Mouse (Mus musculus) heart, embryonic 11.5 days (tissue): ENCODE data around the gene Cox7a2l. TPM values are rescaled to one million over a fixed set of nuclear protein-coding genes. Genes with fewer than 3 reads are reported as not detected.

Experiments
- ATAC-seq: fragments of 200-750 bp; cut with Nextera tagmentation; replicated peaks from 2 replicates; pipeline ENCODE4 v1.8.0; 2017; ENCODE audit warnings: moderate library complexity; ENCODE audit not compliant: insufficient number of reproducible peaks, low FRiP score, low TSS enrichment
- H3K27ac ChIP-seq: fragments of 300-500 bp; sonication (generic); 2 replicates; pipeline ENCODE4 v1.5.1; 2014; ENCODE audit warnings: mild to moderate bottlenecking, low read depth, low read length
- H3K27me3 ChIP-seq: fragments of 300-500 bp; sonication (generic); 2 replicates; pipeline ENCODE4 v1.6.1; 2014; ENCODE audit warnings: mild to moderate bottlenecking, low read length, mixed read lengths; ENCODE audit not compliant: control insufficient read depth, insufficient read depth
- H3K36me3 ChIP-seq: fragments of 300-500 bp; sonication (generic); 2 replicates; pipeline ENCODE4 v1.6.1; 2014; ENCODE audit warnings: mild to moderate bottlenecking, low read length, moderate library complexity, mixed read lengths; ENCODE audit not compliant: control insufficient read depth, insufficient read depth
- H3K4me1 ChIP-seq: fragments of 300-500 bp; sonication (generic); 2 replicates; pipeline ENCODE4 v1.6.1; 2014; ENCODE audit warnings: low read length; ENCODE audit not compliant: control insufficient read depth, insufficient read depth
- H3K4me2 ChIP-seq: fragments of 300-500 bp; sonication (generic); 2 replicates; pipeline ENCODE4 v1.6.1; 2014; ENCODE audit warnings: mild to moderate bottlenecking, moderate library complexity
- H3K4me3 ChIP-seq: fragments of 300-500 bp; sonication (generic); 2 replicates; pipeline ENCODE4 v1.5.1; 2014; ENCODE audit warnings: low read depth, low read length
- H3K9ac ChIP-seq: fragments of 300-500 bp; sonication (generic); 2 replicates; pipeline ENCODE4 v1.6.1; 2014; ENCODE audit warnings: mild to moderate bottlenecking, low read depth, low read length, moderate library complexity
- H3K9me3 ChIP-seq: fragments of 300-500 bp; sonication (generic); replicated peaks from 2 replicates; pipeline ENCODE4 v1.6.1; 2016; ENCODE audit warnings: low read length; ENCODE audit not compliant: control insufficient read depth
- WGBS: fragments of 180-500 bp; shearing (Covaris S2); extraction: QIAGEN DNeasy Blood & Tissue Kit; methylation state at CpG from one replicate; pipeline ENCODE4 v1.1.7; 2014; ENCODE audit not compliant: insufficient replicate concordance; 5-methylcytosine and 5-hydroxymethylcytosine counted together
- polyA plus RNA-seq: library from polyadenylated mRNA; unstranded; fragments of >200 nt; fragmentation: Nextera tagmentation; extraction: Ambion mirVana; gene quantifications from 2 replicates; pipeline ENCODE4 v1.2.1, GENCODE M21; 2014

Gene Cox7a2l
- polyA plus RNA-seq, 1 experiment from 2014 or later: 217 TPM

DNA sequence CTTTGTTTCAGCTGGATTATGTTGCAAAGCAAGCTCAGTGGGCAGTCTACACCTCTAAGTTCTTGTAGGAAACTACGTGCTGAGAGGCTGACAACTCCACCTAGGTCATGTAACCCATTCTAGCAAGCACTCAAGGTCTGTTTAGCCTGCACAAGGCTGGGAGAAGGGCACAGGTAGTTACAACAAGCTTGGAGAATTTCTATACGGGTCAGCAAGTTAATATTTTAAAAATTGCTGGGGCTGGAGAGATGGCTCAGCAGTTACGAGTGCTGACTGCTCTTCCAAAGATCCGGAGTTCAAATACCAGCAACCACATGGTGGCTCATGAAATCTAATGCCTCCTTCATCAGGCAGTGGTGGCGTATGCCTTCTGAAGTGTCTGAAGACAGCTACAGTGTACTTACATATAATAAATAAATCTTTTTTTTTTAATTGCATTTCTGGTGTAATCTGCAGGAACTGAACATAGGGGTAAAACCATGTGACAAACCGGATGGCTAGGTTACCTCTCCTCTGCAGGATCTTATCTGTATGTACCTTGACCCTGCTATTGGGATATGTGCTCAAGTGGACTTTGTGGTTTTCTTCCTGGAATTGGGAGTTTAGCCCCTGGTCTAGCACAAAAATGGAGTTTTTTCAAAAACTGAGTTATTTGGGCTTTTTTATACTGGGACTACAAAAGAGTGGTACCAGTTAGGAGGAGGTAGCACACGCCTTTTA, 34.2 kb downstream of the Cox7a2l start:
- no peak overlapping the region for H3K4me2 ChIP-seq
- 86% methylated on average over 7 of the region's 7 CpGs for WGBS
- no peak overlapping the region for H3K9ac ChIP-seq
- no peak overlapping the region for H3K4me3 ChIP-seq
- no peaks in the 10 kb centered on the region for H3K4me1 ChIP-seq
- peaks cover 16% of the 10 kb centered on the region for H3K36me3 ChIP-seq
- H3K27ac ChIP-seq: no peak overlapping the region
- ATAC-seq: no peak
- no peaks in the 10 kb centered on the region for H3K27me3 ChIP-seq
- no peaks in the 10 kb centered on the region for H3K9me3 ChIP-seq

GRCm38 (mm10) chr17:83481551-83481950, 35.6 kb downstream of the Cox7a2l start:
- peaks cover 23% of the 10 kb centered on the region for H3K36me3 ChIP-seq
- no peaks in the 10 kb centered on the region for H3K27me3 ChIP-seq
- 88% methylated on average over 7 of the region's 7 CpGs for WGBS
- ATAC-seq: no peak
- no peak overlapping the region for H3K4me2 ChIP-seq
- no peaks in the 10 kb centered on the region for H3K4me1 ChIP-seq
- H3K9ac ChIP-seq: no peak overlapping the region
- H3K4me3 ChIP-seq: no peak overlapping the region
- H3K27ac ChIP-seq: no peak overlapping the region
- no peaks in the 10 kb centered on the region for H3K9me3 ChIP-seq

GRCm38 (mm10) chr17:83477089-83477488, 40.0 kb downstream of the Cox7a2l start:
- H3K4me1 ChIP-seq: no peaks in the 10 kb centered on the region
- no peaks in the 10 kb centered on the region for H3K27me3 ChIP-seq
- no peak overlapping the region for H3K27ac ChIP-seq
- no peak overlapping the region for H3K9ac ChIP-seq
- H3K4me2 ChIP-seq: no peak overlapping the region
- WGBS: 93% methylated on average over 12 of the region's 12 CpGs
- no peak overlapping the region for H3K4me3 ChIP-seq
- peaks cover 39% of the 10 kb centered on the region for H3K36me3 ChIP-seq
- no peak for ATAC-seq
- H3K9me3 ChIP-seq: no peaks in the 10 kb centered on the region

DNA sequence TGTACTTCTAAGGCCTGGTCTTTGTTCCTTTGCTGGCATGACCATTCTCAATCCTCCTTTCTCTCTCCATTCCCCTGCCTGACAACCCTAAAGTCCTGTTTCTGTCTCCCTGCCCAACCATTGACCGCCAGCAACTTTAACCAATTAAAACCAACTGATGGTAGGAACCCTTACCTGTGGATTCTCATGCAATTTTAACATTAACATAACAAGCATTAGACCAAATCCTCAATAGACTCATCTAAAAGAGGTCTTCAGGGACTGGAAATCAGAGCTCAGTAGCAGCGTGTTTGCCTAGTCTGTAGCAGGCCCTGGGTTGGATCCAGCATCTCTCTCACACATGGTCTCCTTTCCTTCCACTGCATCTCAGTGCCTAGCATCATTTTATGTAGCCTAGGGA, 47.5 kb downstream of the Cox7a2l start:
- Histone ChIP-seq H3K4me2 (no peak overlapping the region), H3K9me3 (no peaks in the 10 kb centered on the region), H3K36me3 (peaks cover 26% of the 10 kb centered on the region), H3K4me1 (no peaks in the 10 kb centered on the region), H3K4me3 (no peak overlapping the region), H3K9ac (no peak overlapping the region), H3K27me3 (no peaks in the 10 kb centered on the region), H3K27ac (no peak overlapping the region)
- no peak for ATAC-seq
- 92% methylated on average over 2 of the region's 2 CpGs for WGBS

DNA sequence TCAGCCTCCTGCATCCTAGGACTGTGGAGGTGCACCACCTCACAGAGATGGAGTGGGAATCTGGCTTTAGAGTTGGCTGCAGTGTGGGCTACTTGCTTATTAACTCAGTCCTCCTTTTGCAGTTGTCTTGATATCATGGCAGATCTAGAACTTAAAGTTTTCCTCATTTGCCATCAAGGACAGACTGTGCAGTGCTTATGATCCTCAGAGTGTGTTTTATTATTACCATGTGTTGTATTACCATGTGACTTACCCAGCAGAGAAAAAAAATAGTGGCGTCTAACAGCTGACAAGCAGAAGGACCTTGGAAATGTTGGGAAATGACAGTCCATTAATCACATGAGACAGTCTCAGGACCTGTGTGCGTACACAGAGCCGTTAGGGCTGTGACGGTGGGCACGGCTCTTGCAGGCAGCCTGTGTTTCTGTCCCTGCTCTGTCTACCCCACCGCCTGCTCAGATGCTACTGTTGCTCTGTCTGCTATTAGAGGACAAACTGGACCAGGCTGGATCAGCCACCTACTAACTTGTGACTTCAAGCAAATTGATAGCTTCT, 50.4 kb downstream of the Cox7a2l start:
- Histone ChIP-seq H3K36me3 (peaks cover 19% of the 10 kb centered on the region), H3K27me3 (no peaks in the 10 kb centered on the region), H3K9me3 (no peaks in the 10 kb centered on the region), H3K4me3 (no peak overlapping the region), H3K4me1 (no peaks in the 10 kb centered on the region), H3K9ac (no peak overlapping the region), H3K4me2 (no peak overlapping the region), H3K27ac (no peak overlapping the region)
- 72% methylated on average over 6 of the region's 6 CpGs for WGBS
- no peak for ATAC-seq

GRCm38 (mm10) chr17:83465969-83466368, 51.2 kb downstream of the Cox7a2l start:
- no peaks in the 10 kb centered on the region for H3K9me3 ChIP-seq
- H3K9ac ChIP-seq: no peak overlapping the region
- WGBS: 95% methylated on average over 5 of the region's 5 CpGs
- no peak overlapping the region for H3K4me3 ChIP-seq
- no peaks in the 10 kb centered on the region for H3K27me3 ChIP-seq
- no peak overlapping the region for H3K27ac ChIP-seq
- ATAC-seq: no peak
- no peak overlapping the region for H3K4me2 ChIP-seq
- no peaks in the 10 kb centered on the region for H3K4me1 ChIP-seq
- H3K36me3 ChIP-seq: peaks cover 19% of the 10 kb centered on the region

DNA sequence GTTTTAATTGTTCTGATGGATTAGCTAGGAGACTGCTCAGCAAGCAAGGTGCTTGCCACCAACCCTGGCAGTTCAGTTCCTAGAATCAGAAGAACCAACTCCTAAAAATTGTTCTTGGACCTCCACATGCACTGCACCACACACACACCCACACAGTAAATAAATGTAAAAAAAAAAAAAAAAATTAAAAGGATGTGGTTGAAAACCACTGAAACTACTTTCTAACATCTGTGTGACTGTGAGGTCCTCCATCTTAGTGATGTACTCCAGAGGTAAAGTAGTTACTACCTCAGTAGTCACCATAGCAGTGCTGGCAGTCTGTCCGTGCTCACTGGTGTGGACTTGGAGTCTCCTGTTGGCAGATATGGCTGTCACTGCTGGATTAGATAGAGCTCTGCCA, 59.9 kb downstream of the Cox7a2l start:
- no peak overlapping the region for H3K9ac ChIP-seq
- H3K4me3 ChIP-seq: no peak overlapping the region
- no peak for ATAC-seq
- 65% methylated on average over 1 of the region's 1 CpGs for WGBS
- H3K27ac ChIP-seq: no peak overlapping the region
- H3K4me1 ChIP-seq: no peaks in the 10 kb centered on the region
- H3K4me2 ChIP-seq: no peak overlapping the region
- H3K27me3 ChIP-seq: no peaks in the 10 kb centered on the region
- H3K36me3 ChIP-seq: peaks cover 26% of the 10 kb centered on the region; the same call in 1 of the 2 replicates
- no peaks in the 10 kb centered on the region for H3K9me3 ChIP-seq

DNA sequence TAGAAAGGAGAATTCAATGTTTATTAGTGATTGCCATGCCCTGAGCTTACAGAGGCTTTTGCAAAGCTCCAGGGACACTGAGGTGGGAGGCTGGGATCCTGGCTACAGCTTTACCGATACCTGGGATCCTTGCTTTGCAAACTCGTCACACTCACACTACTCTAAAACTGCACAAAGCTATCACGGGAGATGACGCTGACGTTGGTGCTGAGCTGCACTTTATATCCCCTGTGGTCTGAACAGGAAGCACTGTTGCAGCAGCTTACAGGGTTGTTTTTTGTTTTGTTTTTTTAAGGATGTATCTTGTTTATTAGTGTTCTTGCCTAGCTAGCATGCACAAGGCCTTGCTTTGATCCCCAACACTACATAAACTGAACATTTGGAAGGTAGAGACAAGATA, 63.5 kb downstream of the Cox7a2l start:
- Histone ChIP-seq H3K27me3 (no peaks in the 10 kb centered on the region), H3K4me3 (no peak overlapping the region), H3K4me1 (no peaks in the 10 kb centered on the region), H3K36me3 (peaks cover 36% of the 10 kb centered on the region), H3K27ac (no peak overlapping the region), H3K9ac (no peak overlapping the region), H3K9me3 (no peaks in the 10 kb centered on the region), H3K4me2 (no peak overlapping the region)
- 80% methylated on average over 5 of the region's 5 CpGs for WGBS
- ATAC-seq: no peak

DNA sequence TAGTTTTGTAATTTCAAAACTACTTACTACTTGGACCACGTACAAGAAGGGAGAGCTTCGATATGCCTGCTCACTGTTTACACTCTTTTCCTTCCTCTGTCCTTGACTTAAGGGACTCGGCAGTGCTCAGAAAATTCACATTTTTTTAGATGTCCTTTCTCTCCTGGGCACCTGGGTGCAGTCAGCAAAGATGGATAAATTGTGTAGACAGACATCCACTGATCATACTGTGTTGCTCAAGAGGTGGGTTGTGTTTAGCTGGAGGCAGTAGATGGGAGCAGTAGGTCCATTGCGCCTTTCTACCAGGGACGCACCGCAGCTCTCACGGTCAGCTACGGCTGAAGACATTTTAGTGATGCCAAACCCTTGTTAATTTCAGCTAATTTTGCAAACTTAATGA, 64.7 kb downstream of the Cox7a2l start:
- Histone ChIP-seq H3K4me2 (no peak overlapping the region), H3K9me3 (no peaks in the 10 kb centered on the region), H3K4me1 (no peaks in the 10 kb centered on the region), H3K9ac (no peak overlapping the region), H3K4me3 (no peak overlapping the region), H3K27ac (no peak overlapping the region), H3K27me3 (no peaks in the 10 kb centered on the region), H3K36me3 (peaks cover 36% of the 10 kb centered on the region)
- 91% methylated on average over 8 of the region's 8 CpGs for WGBS
- no peak for ATAC-seq
